Mouse (Mus musculus) cortical plate, adult 2 months (tissue): ENCODE measurements around the gene Per3.

Source experiments
- CTCF ChIP-seq: fragments of 200-500 bp; IDR thresholded peaks from 2 replicates; pipeline ENCODE4 v1.5.1; 2011; ENCODE audit warnings: mild to moderate bottlenecking, control low read depth, low read length; ENCODE audit not compliant: insufficient read depth; ENCODE audit errors: extremely low read depth
- POLR2A ChIP-seq: fragments of 200-500 bp; IDR thresholded peaks from 2 replicates; pipeline ENCODE4 v1.6.1; 2011; ENCODE audit warnings: mild to moderate bottlenecking, low read length, control low read depth; ENCODE audit not compliant: insufficient read depth; ENCODE audit errors: extremely low read depth

DNA sequence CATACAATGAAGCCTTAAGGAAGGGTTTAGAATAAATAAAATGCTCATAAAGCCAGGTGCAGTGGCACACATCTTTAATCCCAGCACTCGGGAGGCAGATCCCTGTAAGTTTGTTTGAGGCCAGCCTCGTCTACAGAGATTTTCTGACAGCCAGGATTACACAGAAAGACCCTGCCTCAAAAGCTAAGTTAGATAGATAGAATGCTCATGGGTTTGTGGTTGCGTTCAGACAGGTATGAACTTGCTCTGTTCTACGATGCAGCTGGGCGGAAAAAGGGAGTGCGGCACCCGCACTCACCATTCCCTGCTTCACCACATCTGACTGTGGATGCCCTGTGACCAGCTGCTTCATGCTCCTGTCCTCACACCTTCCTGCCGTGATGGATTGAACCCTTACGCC lies 65.0 kb downstream of the Per3 start:
- TF ChIP-seq CTCF (no peak), POLR2A (no peak)
